Mouse (Mus musculus) lung, adult 2 months (tissue): ENCODE measurements around the gene Serpinb9.

ENCODE experiments used
- CTCF ChIP-seq: fragments of 200-500 bp; IDR thresholded peaks from 2 replicates; pipeline ENCODE4 v1.5.1; 2011; ENCODE audit warnings: mild to moderate bottlenecking, low read length, control low read depth; ENCODE audit not compliant: insufficient read depth
- POLR2A ChIP-seq: fragments of 200-500 bp; IDR thresholded peaks from 2 replicates; pipeline ENCODE4 v1.6.1; 2011; ENCODE audit warnings: low read depth, mild to moderate bottlenecking, control low read depth, low read length, borderline replicate concordance; ENCODE audit errors: extremely low read depth

- no peak for TF ChIP-seq CTCF
- TF ChIP-seq POLR2A: no peak
Observed at GRCm38 (mm10) chr13:33022371-33022770, 19.3 kb downstream of the Serpinb9 start.
